Mouse (Mus musculus) bone marrow, adult 2 months (tissue): Measurements from ENCODE around the gene Cdc34.

Experiments
- CTCF ChIP-seq: fragments of 200-500 bp; IDR thresholded peaks from 2 replicates; pipeline ENCODE4 v1.5.1; 2011; ENCODE audit warnings: low read length, control low read depth; ENCODE audit not compliant: control insufficient read depth, insufficient read depth
- POLR2A ChIP-seq: fragments of 200-500 bp; IDR thresholded peaks from 2 replicates; pipeline ENCODE4 v1.6.1; 2011; ENCODE audit warnings: low read depth, mild to moderate bottlenecking, control low read depth, low read length, borderline replicate concordance; ENCODE audit not compliant: control insufficient read depth

GRCm38 (mm10) chr10:79686691-79687090 is 4.7 kb downstream of the Cdc34 start:
- TF ChIP-seq CTCF: no peak
- no peak for TF ChIP-seq POLR2A
